Mouse (Mus musculus): ENCODE measurements around the gene Fam216a. TPM values are rescaled to one million over a fixed set of nuclear protein-coding genes. Genes with fewer than 3 reads are reported as not detected.

The Fam216a gene
- total and polyA plus RNA-seq, 2 experiments from 2014 or later: 21.8 to 31.8 TPM

DNA sequence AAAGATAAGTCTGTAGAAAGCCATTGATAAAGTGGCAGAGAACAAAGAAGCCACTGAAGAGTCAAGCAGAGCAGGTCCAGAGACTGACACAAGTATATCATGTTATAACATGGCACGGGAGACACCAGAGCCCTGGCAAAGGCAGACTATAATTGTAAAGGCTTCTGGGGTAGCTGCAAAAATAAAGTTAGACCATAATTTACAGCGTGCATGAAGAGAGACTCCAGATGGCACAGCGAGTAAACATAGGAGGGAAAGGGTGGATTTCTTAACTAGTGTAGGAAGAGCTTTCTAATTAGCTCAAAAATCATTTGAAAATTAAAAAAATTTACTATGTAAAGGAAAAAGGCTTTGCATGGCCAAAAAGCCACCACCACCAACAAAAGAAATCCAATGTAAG is 44.9 kb downstream of the Fam216a start:
- no peaks in the 10 kb centered on the region for H3K9me3 ChIP-seq (replicated peaks; ENCODE audit: control insufficient read depth, low read length)
- H3K9ac ChIP-seq (replicated peaks; ENCODE audit: low read depth, low read length): no peak overlapping the region
- no peak for TF ChIP-seq CTCF (IDR thresholded peaks at IDR 0.05; ENCODE audit: low read depth)
- TF ChIP-seq EP300 (IDR thresholded peaks at IDR 0.05; ENCODE audit: low read depth): no peak
- no peaks in the 10 kb centered on the region for H3K27me3 ChIP-seq (ENCODE audit: control insufficient read depth, insufficient read depth, low read length)
- no peak for DNase-seq (ENCODE audit: low spot score)
- H3K4me1 ChIP-seq (ENCODE audit: control insufficient read depth, insufficient read depth): no peaks in the 10 kb centered on the region
- H3K36me3 ChIP-seq (replicated peaks; ENCODE audit: control insufficient read depth, insufficient read depth, low read length): peaks cover 32% of the 10 kb centered on the region; the same call in 1 of the 2 replicates
- 88% methylated on average over 3 of the region's 3 CpGs for WGBS
- ATAC-seq (ENCODE audit: insufficient read depth, low read depth): no peak
- no peak overlapping the region for H3K4me2 ChIP-seq (ENCODE audit: low read depth, low read length)
- no peak overlapping the region for H3K4me3 ChIP-seq (ENCODE audit: low read depth, low read length)
- H3K27ac ChIP-seq (ENCODE audit: low read depth): no peak overlapping the region

DNA sequence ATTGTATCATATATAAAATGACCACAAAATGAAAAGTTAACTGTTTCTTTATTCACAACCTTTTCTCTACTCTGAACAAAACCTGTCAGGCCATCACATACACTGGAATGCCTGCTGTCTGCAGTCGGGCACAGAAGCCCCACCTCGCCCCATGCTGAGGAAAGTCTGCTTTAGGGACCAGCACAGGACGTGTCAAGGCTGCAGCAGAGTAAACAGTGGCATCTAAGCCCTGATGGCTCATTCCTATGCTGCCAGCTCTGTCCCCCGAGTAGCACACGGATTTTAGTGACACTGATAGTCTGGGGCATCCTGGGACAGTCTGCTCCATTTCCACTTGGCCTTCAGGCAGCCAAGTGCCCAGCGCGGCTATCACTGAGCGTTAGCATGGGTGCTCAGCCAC is 46.7 kb downstream of the Fam216a start:
- H3K36me3 ChIP-seq (replicated peaks; ENCODE audit: control insufficient read depth, insufficient read depth, low read length): peaks cover 47% of the 10 kb centered on the region
- no peaks in the 10 kb centered on the region for H3K9me3 ChIP-seq (replicated peaks; ENCODE audit: control insufficient read depth, low read length)
- TF ChIP-seq CTCF (IDR thresholded peaks at IDR 0.05; ENCODE audit: low read depth) (no peak), EP300 (IDR thresholded peaks at IDR 0.05; ENCODE audit: low read depth) (no peak)
- no peaks in the 10 kb centered on the region for H3K27me3 ChIP-seq (ENCODE audit: control insufficient read depth, insufficient read depth, low read length)
- H3K27ac ChIP-seq (ENCODE audit: low read depth): no peak overlapping the region
- no peak overlapping the region for H3K9ac ChIP-seq (replicated peaks; ENCODE audit: low read depth, low read length)
- no peak overlapping the region for H3K4me2 ChIP-seq (ENCODE audit: low read depth, low read length)
- H3K4me3 ChIP-seq (ENCODE audit: low read depth, low read length): no peak overlapping the region
- peak; percentile 34 for ATAC-seq (ENCODE audit: insufficient read depth, low read depth)
- peaks cover 2% of the 10 kb centered on the region; the same call in 1 of the 2 replicates for H3K4me1 ChIP-seq (ENCODE audit: control insufficient read depth, insufficient read depth)
- WGBS: 77% methylated on average over 8 of the region's 8 CpGs
- no peak for DNase-seq (ENCODE audit: low spot score)

DNA sequence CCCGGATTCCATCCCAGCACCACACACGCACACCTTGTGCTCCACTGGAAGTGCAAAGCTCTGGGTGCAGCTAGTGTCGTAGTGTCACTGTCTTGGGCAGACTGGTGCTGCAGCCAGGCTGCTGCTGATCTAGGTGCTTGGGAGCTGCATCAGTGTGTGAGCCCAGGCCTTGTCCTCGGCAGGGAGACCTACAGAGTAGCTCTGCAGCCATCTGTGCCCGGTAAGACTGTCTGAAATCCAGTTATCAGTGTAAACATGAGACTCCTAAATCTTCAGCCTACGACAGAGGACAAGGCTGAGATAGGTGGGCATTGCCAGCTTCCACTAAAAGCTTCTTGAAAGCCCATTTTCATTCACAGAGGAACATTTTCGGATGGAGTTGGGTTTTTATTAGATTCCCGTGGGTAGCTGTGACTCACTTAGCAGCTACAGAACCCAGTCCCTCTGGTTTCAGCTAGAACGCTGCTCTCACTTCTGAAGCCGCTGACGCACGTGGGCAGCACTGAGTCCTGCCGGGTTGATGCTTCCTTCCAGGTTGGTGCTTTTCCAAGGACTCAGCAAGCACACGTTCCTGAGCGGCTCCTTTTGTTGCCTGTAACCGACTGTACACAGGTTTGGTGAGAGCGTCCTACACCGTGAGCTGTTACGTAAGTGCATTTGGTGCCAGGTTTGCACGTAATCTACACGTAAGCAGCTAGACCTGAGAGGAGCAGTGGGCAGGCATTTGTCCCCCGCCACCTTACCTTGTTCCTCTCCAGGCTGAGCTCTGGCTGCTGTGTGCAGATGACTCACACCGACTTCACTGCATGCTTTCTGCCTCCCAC is 47.3 kb downstream of the Fam216a start:
- Histone ChIP-seq H3K4me3 (ENCODE audit: low read depth, low read length) (no peak overlapping the region), H3K4me2 (ENCODE audit: low read depth, low read length) (no peak overlapping the region), H3K4me1 (ENCODE audit: control insufficient read depth, insufficient read depth) (peaks cover 6% of the 10 kb centered on the region), H3K36me3 (replicated peaks; ENCODE audit: control insufficient read depth, insufficient read depth, low read length) (peaks cover 54% of the 10 kb centered on the region), H3K9ac (replicated peaks; ENCODE audit: low read depth, low read length) (no peak overlapping the region), H3K27me3 (ENCODE audit: control insufficient read depth, insufficient read depth, low read length) (no peaks in the 10 kb centered on the region), H3K27ac (ENCODE audit: low read depth) (no peak overlapping the region), H3K9me3 (replicated peaks; ENCODE audit: control insufficient read depth, low read length) (no peaks in the 10 kb centered on the region)
- DNase-seq (ENCODE audit: low spot score) (no peak), ATAC-seq (ENCODE audit: insufficient read depth, low read depth) (no peak)
- WGBS: 76% methylated on average over 23 of the region's 23 CpGs
- TF ChIP-seq CTCF (IDR thresholded peaks at IDR 0.05; ENCODE audit: low read depth): no peak
- TF ChIP-seq EP300 (IDR thresholded peaks at IDR 0.05; ENCODE audit: low read depth): no peak

DNA sequence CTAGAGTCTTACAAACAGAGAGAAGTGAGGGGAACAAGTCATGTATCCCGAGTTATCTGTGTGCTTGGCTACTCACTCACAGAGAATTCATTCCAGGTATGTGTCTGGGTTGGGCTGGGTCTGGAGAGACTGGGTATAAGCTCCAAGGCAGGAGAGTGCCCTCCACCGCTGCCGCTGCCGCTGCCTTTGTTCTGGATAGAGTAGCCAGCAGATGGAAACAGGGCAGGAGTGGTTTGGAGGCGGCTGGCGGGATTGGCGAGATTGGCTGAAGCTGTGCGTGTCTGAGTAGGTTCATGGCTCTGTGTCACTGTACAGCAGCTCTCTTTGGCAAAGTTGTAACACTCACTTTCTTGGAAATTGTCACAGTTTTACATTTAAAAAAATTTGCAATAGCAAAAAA is 48.6 kb downstream of the Fam216a start:
- H3K36me3 ChIP-seq (replicated peaks; ENCODE audit: control insufficient read depth, insufficient read depth, low read length): peaks cover 53% of the 10 kb centered on the region

DNA sequence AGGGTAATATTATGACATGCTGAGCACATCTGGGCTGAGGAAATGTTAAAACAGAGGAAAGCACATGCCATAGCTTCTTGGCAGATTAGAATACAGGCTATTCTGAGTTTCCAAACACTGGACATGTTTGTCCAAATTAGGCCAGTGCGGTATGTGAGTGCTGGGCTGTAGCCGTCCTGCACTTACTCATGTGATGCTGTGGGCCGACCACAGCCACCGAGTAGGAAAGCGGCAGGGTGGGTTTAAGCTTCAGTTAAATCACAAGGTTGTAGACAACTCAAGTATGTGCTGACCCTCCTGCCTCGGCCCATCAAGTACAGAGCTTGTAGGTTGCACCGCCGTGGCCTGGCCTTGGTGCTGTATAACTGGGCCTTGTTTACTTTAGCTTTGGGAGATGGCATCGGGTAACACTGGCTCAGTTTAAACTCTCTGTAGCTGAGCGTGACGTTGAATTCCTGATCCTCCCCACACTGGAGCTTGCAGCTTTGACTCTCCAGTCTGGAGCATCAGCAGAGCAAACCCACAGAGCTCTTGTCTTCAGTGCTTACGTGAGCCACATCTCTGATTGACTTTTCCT is 51.9 kb downstream of the Fam216a start:
- Histone ChIP-seq H3K9ac (replicated peaks; ENCODE audit: low read depth, low read length) (peak overlapping the region; percentile 14; the same call in 1 of the 2 replicates), H3K4me3 (ENCODE audit: low read depth, low read length) (no peak overlapping the region), H3K27ac (ENCODE audit: low read depth) (peak overlapping the region; percentile 99), H3K4me2 (ENCODE audit: low read depth, low read length) (peak overlapping the region; percentile 14; the same call in 1 of the 2 replicates), H3K9me3 (replicated peaks; ENCODE audit: control insufficient read depth, low read length) (no peaks in the 10 kb centered on the region), H3K36me3 (replicated peaks; ENCODE audit: control insufficient read depth, insufficient read depth, low read length) (peaks cover 51% of the 10 kb centered on the region), H3K4me1 (ENCODE audit: control insufficient read depth, insufficient read depth) (peaks cover 38% of the 10 kb centered on the region), H3K27me3 (ENCODE audit: control insufficient read depth, insufficient read depth, low read length) (no peaks in the 10 kb centered on the region)
- ATAC-seq (ENCODE audit: insufficient read depth, low read depth) (peak; percentile 54), DNase-seq (ENCODE audit: low spot score) (no peak)
- WGBS: 45% methylated on average over 12 of the region's 12 CpGs
- no peak for TF ChIP-seq CTCF (IDR thresholded peaks at IDR 0.05; ENCODE audit: low read depth)
- no peak for TF ChIP-seq EP300 (IDR thresholded peaks at IDR 0.05; ENCODE audit: low read depth)

More for the DNA sequence above, 48.6 kb downstream of the Fam216a start:
- Histone ChIP-seq H3K27me3 (ENCODE audit: control insufficient read depth, insufficient read depth, low read length) (no peaks in the 10 kb centered on the region), H3K27ac (ENCODE audit: low read depth) (peak overlapping the region; percentile 15; the same call in 1 of the 2 replicates), H3K4me2 (ENCODE audit: low read depth, low read length) (no peak overlapping the region), H3K4me3 (ENCODE audit: low read depth, low read length) (no peak overlapping the region), H3K4me1 (ENCODE audit: control insufficient read depth, insufficient read depth) (peaks cover 17% of the 10 kb centered on the region), H3K9ac (replicated peaks; ENCODE audit: low read depth, low read length) (no peak overlapping the region), H3K9me3 (replicated peaks; ENCODE audit: control insufficient read depth, low read length) (no peaks in the 10 kb centered on the region)
- 43% methylated on average over 8 of the region's 8 CpGs for WGBS
- TF ChIP-seq EP300 (IDR thresholded peaks at IDR 0.05; ENCODE audit: low read depth) (no peak), CTCF (IDR thresholded peaks at IDR 0.05; ENCODE audit: low read depth) (no peak)
- ATAC-seq (ENCODE audit: insufficient read depth, low read depth) (no peak), DNase-seq (ENCODE audit: low spot score) (no peak)
